Mouse (Mus musculus) cortical plate, adult 2 months (tissue): ENCODE measurements around the gene Arntl. TPM values are rescaled to one million over a fixed set of nuclear protein-coding genes. Genes with fewer than 3 reads are reported as not detected.

Source experiments
- H3K27ac ChIP-seq: fragments of 200-500 bp; 2 replicates; pipeline ENCODE4 v1.5.1; 2012; ENCODE audit warnings: low read length, control low read depth, inconsistent platforms; ENCODE audit not compliant: insufficient read depth
- H3K4me1 ChIP-seq: fragments of 200-500 bp; 2 replicates; pipeline ENCODE4 v1.6.1; 2011; ENCODE audit warnings: low read length; ENCODE audit not compliant: control insufficient read depth, insufficient read depth
- H3K4me3 ChIP-seq: fragments of 200-500 bp; 2 replicates; pipeline ENCODE4 v1.5.1; 2011; ENCODE audit warnings: mild to moderate bottlenecking, low read length, control low read depth; ENCODE audit not compliant: insufficient read depth
- CTCF ChIP-seq: fragments of 200-500 bp; IDR thresholded peaks from 2 replicates; pipeline ENCODE4 v1.5.1; 2011; ENCODE audit warnings: mild to moderate bottlenecking, control low read depth, low read length; ENCODE audit not compliant: insufficient read depth; ENCODE audit errors: extremely low read depth
- POLR2A ChIP-seq: fragments of 200-500 bp; IDR thresholded peaks from 2 replicates; pipeline ENCODE4 v1.6.1; 2011; ENCODE audit warnings: mild to moderate bottlenecking, low read length, control low read depth; ENCODE audit not compliant: insufficient read depth; ENCODE audit errors: extremely low read depth
- polyA plus RNA-seq: library from polyadenylated mRNA; depleted of rRNA; stranded (reverse); fragments of >200 nt; gene quantifications from 2 replicates; pipeline ENCODE4 v1.2.3, GENCODE M21; 2012

Arntl gene
- polyA plus RNA-seq, 1 experiment, result 30.4 TPM

DNA sequence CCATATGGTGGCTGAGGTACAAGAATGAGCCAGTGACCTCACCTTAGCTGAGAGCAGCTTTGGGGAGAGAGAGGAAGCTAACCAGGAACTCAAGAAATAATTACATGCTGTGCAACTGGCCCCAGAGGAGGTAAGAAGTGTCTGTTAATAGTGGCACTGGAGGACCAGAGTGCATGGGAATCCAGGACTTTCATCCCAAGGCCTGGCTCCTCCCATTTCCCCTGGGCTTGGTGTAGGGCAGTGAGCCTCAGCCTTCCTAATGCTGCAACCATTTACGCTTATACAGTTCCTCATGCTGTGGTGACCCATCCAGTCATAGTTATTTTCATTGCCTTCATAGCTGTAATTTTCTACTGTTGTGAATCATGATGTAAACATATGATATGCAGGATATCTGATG is 17.4 kb downstream of the Arntl start:
- TF ChIP-seq CTCF (no peak), POLR2A (no peak)
- no peak overlapping the region for H3K27ac ChIP-seq
- peaks cover 6% of the 10 kb centered on the region for H3K4me1 ChIP-seq
- H3K4me3 ChIP-seq, result no peak overlapping the region

DNA sequence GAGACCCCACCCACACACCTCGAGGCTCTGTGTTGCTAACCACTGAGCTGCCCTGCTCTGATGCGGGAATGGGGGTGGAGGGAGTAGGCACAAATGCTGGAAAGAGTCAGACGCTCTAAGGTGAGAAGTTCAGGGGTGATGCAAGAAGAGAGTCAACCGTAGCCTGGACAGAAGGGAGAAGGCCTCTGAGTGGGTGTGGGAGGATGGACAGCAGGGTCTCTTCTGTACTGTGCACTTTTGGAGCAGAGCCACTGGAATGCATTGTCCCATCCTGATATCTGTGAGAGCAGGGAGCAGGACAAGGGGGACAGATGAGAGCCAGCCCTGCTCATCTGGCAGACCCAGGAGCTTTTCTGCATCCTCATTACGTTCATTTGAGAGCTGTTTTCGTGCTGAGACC is 21.2 kb downstream of the Arntl start:
- Histone ChIP-seq H3K27ac (no peak overlapping the region), H3K4me1 (peaks cover 6% of the 10 kb centered on the region), H3K4me3 (no peak overlapping the region)
- no peak for TF ChIP-seq POLR2A

DNA sequence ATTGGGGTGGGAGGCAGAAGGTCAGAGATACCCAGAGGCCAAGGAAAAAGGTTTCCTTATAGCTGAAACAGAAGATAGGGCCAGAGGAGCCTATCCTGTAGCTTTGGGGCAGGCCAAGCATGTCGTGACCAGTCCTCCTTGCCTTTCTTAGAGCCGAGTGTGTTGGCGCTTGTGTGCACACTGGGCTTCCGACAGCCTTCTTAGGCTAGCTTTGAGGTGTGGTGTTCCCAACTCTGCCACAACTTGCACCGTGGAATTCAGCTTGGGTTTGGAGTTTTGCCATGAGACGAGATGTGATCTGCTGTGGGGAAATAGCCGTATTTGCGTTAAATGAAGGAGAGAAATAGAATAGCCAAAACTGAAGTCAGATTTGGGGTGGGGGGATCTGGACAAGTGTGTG is 28.9 kb downstream of the Arntl start:
- no peak for TF ChIP-seq CTCF
- no peak for TF ChIP-seq POLR2A
- peaks cover 4% of the 10 kb centered on the region for H3K4me1 ChIP-seq
- no peak overlapping the region for H3K4me3 ChIP-seq
- H3K27ac ChIP-seq, result no peak overlapping the region

DNA sequence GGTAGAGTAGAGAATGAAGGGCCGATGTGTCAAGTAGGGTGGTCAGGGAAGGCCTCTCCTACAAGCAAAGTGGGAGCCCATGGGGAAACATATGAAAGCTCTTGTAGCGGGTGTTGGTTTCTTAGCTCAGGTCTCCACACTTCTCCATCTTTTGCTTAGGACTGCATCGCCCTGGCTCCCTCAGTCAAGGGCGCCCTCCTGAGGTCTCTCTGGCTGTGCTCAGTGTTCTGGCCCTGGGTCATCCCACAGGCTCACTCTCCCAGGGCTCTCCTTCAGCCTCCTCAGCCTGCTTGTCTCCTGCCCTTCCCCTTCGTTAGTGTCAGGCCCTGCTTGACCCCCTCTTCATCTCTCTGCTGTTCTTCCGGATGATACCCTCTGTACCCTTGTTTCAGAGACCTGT is 31.1 kb downstream of the Arntl start:
- Histone ChIP-seq H3K4me1 (peaks cover 17% of the 10 kb centered on the region), H3K27ac (no peak overlapping the region), H3K4me3 (no peak overlapping the region)
- TF ChIP-seq POLR2A, result no peak
- peak; percentile 17; the same call in 1 of the 2 replicates for TF ChIP-seq CTCF

DNA sequence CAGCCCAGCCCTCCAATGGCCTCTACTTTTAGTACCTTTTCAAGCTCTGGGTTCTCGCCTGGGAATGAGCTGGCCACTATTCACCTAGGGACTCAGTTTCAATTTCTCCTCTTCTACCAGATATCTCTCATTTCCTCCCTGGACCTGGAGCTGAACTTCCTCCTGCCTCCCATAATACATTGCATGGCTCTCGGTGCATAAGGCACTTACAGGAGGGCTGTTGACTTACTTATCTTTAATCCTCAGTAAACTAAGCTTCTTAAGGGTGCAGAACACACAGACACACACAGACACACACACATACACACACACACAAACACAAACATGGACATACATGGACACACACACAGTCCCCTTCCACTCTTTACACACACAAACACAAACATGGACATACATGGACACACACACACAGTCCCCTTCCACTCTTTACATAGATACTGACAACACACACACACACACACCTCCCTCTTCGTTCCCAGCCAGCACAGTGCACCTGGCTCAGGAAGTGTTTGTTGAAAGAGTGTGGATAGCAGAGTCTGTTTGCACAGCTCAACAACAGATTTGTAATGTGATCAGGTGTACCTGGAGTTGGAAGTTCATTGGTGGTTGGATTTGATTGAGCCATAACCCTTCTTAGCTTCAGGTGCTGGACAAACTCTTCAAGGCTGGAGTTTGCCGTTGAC is 32.3 kb downstream of the Arntl start:
- Histone ChIP-seq H3K4me1 (peaks cover 17% of the 10 kb centered on the region), H3K4me3 (no peak overlapping the region), H3K27ac (no peak overlapping the region)
- no peak for TF ChIP-seq CTCF
- no peak for TF ChIP-seq POLR2A

DNA sequence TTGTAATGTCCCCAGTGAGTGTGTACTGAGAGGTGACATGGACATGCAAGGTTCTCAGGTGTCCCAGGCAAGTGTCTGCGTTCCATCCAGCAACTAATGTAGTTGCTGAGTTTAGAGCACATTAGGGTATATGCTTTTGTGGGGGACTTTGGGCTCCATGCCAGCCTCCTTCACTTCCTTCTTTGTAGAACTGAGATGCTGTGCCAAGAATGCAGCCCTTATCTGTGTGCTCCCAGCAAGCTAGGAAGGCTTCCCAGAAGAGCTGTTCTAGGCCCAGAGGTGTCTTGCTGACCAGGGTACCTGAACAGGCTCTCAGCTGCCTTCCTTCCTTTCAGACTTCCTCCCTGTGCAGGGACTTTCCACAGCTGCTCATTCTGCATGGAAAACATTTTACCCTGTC is 33.2 kb downstream of the Arntl start:
- no peak overlapping the region for H3K27ac ChIP-seq
- H3K4me3 ChIP-seq, result no peak overlapping the region
- TF ChIP-seq POLR2A (no peak), CTCF (no peak)
- H3K4me1 ChIP-seq, result peaks cover 17% of the 10 kb centered on the region

DNA sequence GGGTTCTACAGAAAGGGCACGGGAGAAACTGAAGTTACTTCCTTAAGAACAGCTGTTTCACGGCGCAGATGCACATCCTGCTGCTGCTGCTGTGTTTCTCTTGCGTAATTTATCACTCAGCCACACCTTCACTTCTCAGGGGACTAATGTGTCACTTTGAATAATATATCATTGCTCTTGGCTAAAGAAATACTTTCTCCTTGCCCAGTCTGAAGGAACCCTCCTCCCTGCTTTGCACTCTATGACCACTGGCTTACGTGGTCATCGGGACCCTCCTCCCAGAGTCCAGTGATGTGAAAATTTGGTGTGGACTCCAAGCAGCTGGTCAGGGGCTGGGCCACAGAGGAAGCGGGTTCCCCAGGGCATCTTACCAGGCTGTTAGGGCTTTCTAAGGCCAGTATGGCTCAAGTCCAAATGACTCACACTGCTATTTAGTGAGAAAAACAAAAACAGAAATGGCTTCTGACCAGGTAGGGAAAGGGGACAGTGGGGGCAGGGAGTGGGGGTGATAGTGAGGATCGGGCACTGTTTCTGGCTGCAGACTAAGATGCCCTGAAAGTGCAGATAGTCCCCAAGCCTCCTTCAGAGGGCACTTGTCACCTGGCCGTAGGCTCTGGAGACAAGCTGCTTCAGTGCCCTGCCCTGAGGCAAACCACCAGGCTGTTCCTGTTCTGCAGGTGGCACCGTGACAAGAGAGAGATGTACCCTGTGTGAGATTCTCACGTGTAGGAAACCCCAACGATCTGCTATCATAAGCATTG is 34.8 kb downstream of the Arntl start:
- peaks cover 22% of the 10 kb centered on the region for H3K4me1 ChIP-seq
- no peak overlapping the region for H3K4me3 ChIP-seq
- no peak for TF ChIP-seq POLR2A
- TF ChIP-seq CTCF, result no peak
- no peak overlapping the region for H3K27ac ChIP-seq

DNA sequence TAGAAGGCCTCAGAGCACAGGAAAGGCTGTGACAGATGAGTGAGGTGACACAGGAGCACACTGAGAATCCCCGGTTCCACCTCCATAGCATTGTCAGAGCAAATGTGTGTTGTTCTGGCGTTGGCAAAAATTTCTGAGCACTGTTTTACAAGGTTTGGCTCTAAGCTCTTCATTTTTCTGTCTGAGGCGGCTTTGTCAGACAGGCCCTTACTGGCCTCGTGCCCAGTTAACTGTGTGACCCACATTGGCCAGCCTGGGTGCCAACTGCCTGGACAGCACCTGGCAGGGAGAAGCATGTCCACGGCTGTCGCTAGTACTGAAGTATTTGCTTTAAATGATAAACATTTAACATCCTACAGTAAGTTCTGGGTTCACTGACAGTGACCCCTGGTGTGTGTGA is 35.4 kb downstream of the Arntl start:
- H3K4me1 ChIP-seq, result peaks cover 23% of the 10 kb centered on the region
- TF ChIP-seq CTCF, result no peak
- no peak for TF ChIP-seq POLR2A
- H3K27ac ChIP-seq, result no peak overlapping the region
- no peak overlapping the region for H3K4me3 ChIP-seq

DNA sequence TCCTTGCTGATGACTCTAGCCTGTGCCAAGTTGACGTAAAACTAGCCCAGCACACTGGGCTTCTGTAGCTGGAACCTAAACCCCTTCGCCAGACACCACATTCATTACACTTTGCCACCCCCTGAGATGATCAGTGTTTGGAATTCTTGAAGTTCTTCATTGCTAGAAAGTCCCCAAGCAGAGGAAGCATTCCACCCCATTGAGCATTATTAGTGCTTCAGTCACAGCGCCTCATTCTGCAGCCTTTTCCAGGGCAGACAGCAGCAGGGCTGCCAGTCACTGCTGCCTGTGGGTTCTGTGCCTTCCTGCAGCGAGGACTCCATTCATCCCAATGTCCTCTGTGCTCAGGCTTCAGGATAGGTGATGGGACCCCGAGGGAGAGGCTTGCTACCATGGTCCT is 37.9 kb downstream of the Arntl start:
- no peak for TF ChIP-seq CTCF
- TF ChIP-seq POLR2A, result no peak
- no peak overlapping the region for H3K4me3 ChIP-seq
- H3K4me1 ChIP-seq, result peaks cover 40% of the 10 kb centered on the region
- peak overlapping the region; percentile 7; the same call in 1 of the 2 replicates for H3K27ac ChIP-seq

DNA sequence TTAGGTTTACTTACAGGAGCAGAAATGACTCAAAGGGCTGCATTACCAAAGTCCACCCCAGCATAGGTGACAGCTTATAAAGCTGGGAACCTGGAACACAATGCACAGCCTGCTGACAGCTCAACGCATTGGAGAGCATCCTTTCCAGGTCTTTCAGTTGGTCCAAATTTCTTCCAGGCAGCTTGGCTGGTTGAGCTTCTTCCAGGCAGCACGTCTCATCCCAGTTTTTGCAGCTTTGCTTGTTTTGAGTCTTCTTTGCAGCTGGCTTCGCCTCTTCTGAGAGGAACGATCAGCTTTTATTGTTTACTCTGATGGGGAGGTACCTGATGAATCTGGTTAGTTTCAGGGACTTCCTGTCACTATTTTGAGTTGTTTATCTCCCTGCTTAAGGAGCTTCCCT is 39.2 kb downstream of the Arntl start:
- TF ChIP-seq POLR2A (no peak), CTCF (no peak)
- Histone ChIP-seq H3K27ac (peak overlapping the region; percentile 7; the same call in 1 of the 2 replicates), H3K4me3 (no peak overlapping the region), H3K4me1 (peaks cover 45% of the 10 kb centered on the region)
